Mouse (Mus musculus): ENCODE measurements around the gene Mfsd4b4. TPM values are rescaled to one million over a fixed set of nuclear protein-coding genes. Genes with fewer than 3 reads are reported as not detected.

Gene Mfsd4b4
- polyA plus RNA-seq, 1 experiment from 2014 or later = 1.8 TPM

- Histone ChIP-seq H3K9ac (ENCODE audit: low read length) (no peak overlapping the region), H3K27ac (replicated peaks) (no peak overlapping the region)
- ATAC-seq (ENCODE audit: low FRiP score, low TSS enrichment) = no peak
Observed at GRCm38 (mm10) chr10:39888621-39889020, 10.4 kb downstream of the Mfsd4b4 start.

GRCm38 (mm10) chr10:39865509-39865908 is 33.5 kb downstream of the Mfsd4b4 start:
- no peaks in the 10 kb centered on the region for H3K27me3 ChIP-seq (ENCODE audit: control insufficient read depth, insufficient read depth, low read length)
- DNase-seq (ENCODE audit: low spot score) (no peak), ATAC-seq (ENCODE audit: low FRiP score, low TSS enrichment) (no peak)
- H3K36me3 ChIP-seq (ENCODE audit: control insufficient read depth, insufficient read depth, low read length) = peaks cover 20% of the 10 kb centered on the region
- WGBS = 86% methylated on average over 2 of the region's 2 CpGs
- no peak overlapping the region for H3K4me2 ChIP-seq (replicated peaks; ENCODE audit: low read depth)
- H3K9ac ChIP-seq (ENCODE audit: low read length) = no peak overlapping the region
- no peaks in the 10 kb centered on the region for H3K4me1 ChIP-seq (replicated peaks; ENCODE audit: control insufficient read depth, insufficient read depth)
- no peak overlapping the region for H3K27ac ChIP-seq (replicated peaks)
- no peak overlapping the region for H3K4me3 ChIP-seq (ENCODE audit: low read depth, low read length)
- TF ChIP-seq EP300 (optimal IDR thresholded peaks at IDR 0.05) (no peak), CTCF (IDR thresholded peaks at IDR 0.05; ENCODE audit: low read depth) (no peak)
- H3K9me3 ChIP-seq (ENCODE audit: control insufficient read depth, low read length) = no peaks in the 10 kb centered on the region

More at GRCm38 (mm10) chr10:39888621-39889020, 10.4 kb downstream of the Mfsd4b4 start:
- H3K4me3 ChIP-seq (ENCODE audit: low read depth, low read length) = no peak overlapping the region
- H3K9me3 ChIP-seq (ENCODE audit: control insufficient read depth, low read length) = no peaks in the 10 kb centered on the region
- no peak overlapping the region for H3K4me2 ChIP-seq (replicated peaks; ENCODE audit: low read depth)
- no peaks in the 10 kb centered on the region for H3K27me3 ChIP-seq (ENCODE audit: control insufficient read depth, insufficient read depth, low read length)
- no peaks in the 10 kb centered on the region for H3K4me1 ChIP-seq (replicated peaks; ENCODE audit: control insufficient read depth, insufficient read depth)
- no peak for DNase-seq (ENCODE audit: low spot score)
- TF ChIP-seq CTCF (IDR thresholded peaks at IDR 0.05; ENCODE audit: low read depth) = no peak
- no peak for TF ChIP-seq EP300 (optimal IDR thresholded peaks at IDR 0.05)
- 60% methylated on average over 3 of the region's 3 CpGs for WGBS
- no peaks in the 10 kb centered on the region for H3K36me3 ChIP-seq (ENCODE audit: control insufficient read depth, insufficient read depth, low read length)

- 76% methylated on average over 1 of the region's 1 CpGs for WGBS
- Histone ChIP-seq H3K9ac (ENCODE audit: low read length) (no peak overlapping the region), H3K27ac (replicated peaks) (no peak overlapping the region), H3K36me3 (ENCODE audit: control insufficient read depth, insufficient read depth, low read length) (peaks cover 24% of the 10 kb centered on the region), H3K4me1 (replicated peaks; ENCODE audit: control insufficient read depth, insufficient read depth) (no peaks in the 10 kb centered on the region), H3K9me3 (ENCODE audit: control insufficient read depth, low read length) (no peaks in the 10 kb centered on the region), H3K27me3 (ENCODE audit: control insufficient read depth, insufficient read depth, low read length) (no peaks in the 10 kb centered on the region), H3K4me2 (replicated peaks; ENCODE audit: low read depth) (no peak overlapping the region), H3K4me3 (ENCODE audit: low read depth, low read length) (no peak overlapping the region)
- DNase-seq (ENCODE audit: low spot score) = no peak
- TF ChIP-seq CTCF (IDR thresholded peaks at IDR 0.05; ENCODE audit: low read depth) (no peak), EP300 (optimal IDR thresholded peaks at IDR 0.05) (no peak)
- no peak for ATAC-seq (ENCODE audit: low FRiP score, low TSS enrichment)
Observed at GRCm38 (mm10) chr10:39842621-39843020, 56.4 kb downstream of the Mfsd4b4 start.

Other genes with a start within 250 kb of the Mfsd4b4 start
- gene Rev3l, start 167.1 kb downstream of the Mfsd4b4 start, polyA plus RNA-seq (2015; fragmentation: Nextera tagmentation; extraction: Ambion mirVana) = 10.0 TPM in 2 replicates
- gene Mfsd4b2, start 27.7 kb upstream of the Mfsd4b4 start, polyA plus RNA-seq (2015; fragmentation: Nextera tagmentation; extraction: Ambion mirVana) = not detected in 2 replicates
- 1.3 and 1.7 TPM in 2 replicates for gene Mfsd4b3, start 60.9 kb upstream of the Mfsd4b4 start, polyA plus RNA-seq (2015; fragmentation: Nextera tagmentation; extraction: Ambion mirVana)
- 0.13 and 0.16 TPM in 2 replicates for gene Mfsd4b5, start 87.4 kb upstream of the Mfsd4b4 start, polyA plus RNA-seq (2015; fragmentation: Nextera tagmentation; extraction: Ambion mirVana)
- gene Mfsd4b1, start 126.0 kb upstream of the Mfsd4b4 start, polyA plus RNA-seq (2015; fragmentation: Nextera tagmentation; extraction: Ambion mirVana) = 0.07 and 0.22 TPM in 2 replicates
- 2.5 and 2.6 TPM in 2 replicates for gene Slc16a10, start 243.0 kb upstream of the Mfsd4b4 start, polyA plus RNA-seq (2015; fragmentation: Nextera tagmentation; extraction: Ambion mirVana)